13 mouse cellular contexts compared by ENCODE assay signal in the genomic region with DNA sequence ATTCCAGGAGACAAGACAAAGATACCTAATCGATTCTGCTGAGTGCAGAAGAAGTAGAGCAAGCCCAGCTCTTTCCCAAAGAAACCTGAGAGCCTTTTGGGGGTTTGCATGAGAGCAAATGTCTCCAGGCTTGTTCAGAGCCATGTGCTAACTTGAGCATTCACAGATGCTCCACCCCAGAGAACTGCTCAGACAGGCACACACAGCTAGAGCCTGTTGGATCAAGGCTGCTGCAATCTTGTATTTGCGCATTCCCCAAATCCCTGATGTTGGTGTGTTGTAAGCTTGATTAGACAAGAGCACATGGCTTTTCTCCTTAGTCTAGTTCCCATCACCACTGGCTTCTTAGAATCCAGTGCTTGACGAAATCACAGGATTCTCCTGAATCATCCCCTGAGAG.
DNase-seq lines count a peak whose midpoint lies in the region; ATAC-seq lines count a peak whose summit lies in the region.
"Had no signal": no experiment of that assay in that cellular context is flagged by ENCODE, and none has a peak within 500 bp of the region (broad histone marks: within the 10 kb centered on the region; RNA-seq: fewer than 3 reads in every experiment).

No protein-coding gene starts in this region.

- ATAC-seq in heart, embryonic 16.5 days (replicated peaks; ENCODE audit: extremely low read depth, insufficient read depth, low FRiP score): peak; percentile 60; the same call in 1 of the 2 replicates
- ATAC-seq in hindbrain, embryonic 13.5 days (ENCODE audit: low FRiP score): no peak
- ATAC-seq: liver, postnatal 0 days had no signal

- peak overlapping the region; percentile 40; the same call in 1 of the 2 replicates for H3K27ac ChIP-seq in heart, embryonic 16.5 days (ENCODE audit: low read length)
- H3K27ac ChIP-seq in hindbrain, embryonic 13.5 days: no peak overlapping the region
- H3K27ac ChIP-seq: hindbrain, embryonic 14.5 days had no signal

- intact Hi-C loops in heart, postnatal 36 days (cut with DNase I): no loop called here

- H3K27me3 ChIP-seq in heart, embryonic 16.5 days (ENCODE audit: control insufficient read depth, insufficient read depth, low read length): no peaks in the 10 kb centered on the region
- no peaks in the 10 kb centered on the region for H3K27me3 ChIP-seq in hindbrain, embryonic 13.5 days
- H3K27me3 ChIP-seq: CH12.LX had no signal

- peak; percentile 52 to 78 for DNase-seq in heart, adult 18-20 months
- DNase-seq in heart, postnatal 36 days: no peak
- DNase-seq in urinary bladder, postnatal 14 days (ENCODE audit: low spot score): peak; percentile 39
- no peak for DNase-seq in urinary bladder, postnatal 25 days (ENCODE audit: low spot score)
- DNase-seq in yolk sac, embryonic 10.5 days (ENCODE audit: low spot score): peak; percentile 17
- no peak for DNase-seq in right cerebral cortex, postnatal 25 days
- DNase-seq: liver, postnatal 0 days; right cerebral cortex, postnatal 4 days; thymus, postnatal 36 days had no signal

- no peak overlapping the region for H3K4me2 ChIP-seq in heart, embryonic 16.5 days (ENCODE audit: low read depth, low read length)
- H3K4me2 ChIP-seq in hindbrain, embryonic 13.5 days: no peak overlapping the region
- H3K4me2 ChIP-seq: hindbrain, embryonic 14.5 days had no signal

- H3K4me1 ChIP-seq in heart, embryonic 16.5 days (ENCODE audit: control insufficient read depth, insufficient read depth, low read length): peaks cover 15% of the 10 kb centered on the region
- H3K4me1 ChIP-seq in hindbrain, embryonic 13.5 days (replicated peaks): 0 out of 2 replicates have a peak, but pooled peaks cover 3% of the 10 kb centered on the region

- H3K9ac ChIP-seq in heart, embryonic 16.5 days (ENCODE audit: low read length): no peak overlapping the region
- no peak overlapping the region for H3K9ac ChIP-seq in hindbrain, embryonic 13.5 days
- H3K9ac ChIP-seq: hindbrain, embryonic 14.5 days; liver, postnatal 0 days had no signal

- H3K4me3 ChIP-seq in heart, embryonic 16.5 days (ENCODE audit: low read length): no peak overlapping the region
- no peak overlapping the region for H3K4me3 ChIP-seq in hindbrain, embryonic 13.5 days

- H3K9me3 ChIP-seq in heart, embryonic 16.5 days (replicated peaks; ENCODE audit: control insufficient read depth, low read length): no peaks in the 10 kb centered on the region
- H3K9me3 ChIP-seq in hindbrain, embryonic 13.5 days: no peaks in the 10 kb centered on the region

- WGBS in heart, embryonic 16.5 days: 41% methylated on average over 3 of the region's 3 CpGs
- WGBS in hindbrain, embryonic 13.5 days: 74% methylated on average over 3 of the region's 3 CpGs

- H3K36me3 ChIP-seq in heart, embryonic 16.5 days (ENCODE audit: control insufficient read depth, insufficient read depth): no peaks in the 10 kb centered on the region
- no peaks in the 10 kb centered on the region for H3K36me3 ChIP-seq in hindbrain, embryonic 13.5 days

Comparison
In these comparisons a context has a peak if more than half of its experiments do, and no peak if none do; other contexts are left out.
1. DNase-seq: peak in heart, adult 18-20 months (2 of 2), urinary bladder, postnatal 14 days (single experiment) and yolk sac, embryonic 10.5 days (single experiment); none in heart, postnatal 36 days (0 of 2), urinary bladder, postnatal 25 days (single experiment) and right cerebral cortex, postnatal 25 days (single experiment).